Mouse (Mus musculus): ENCODE data around the gene Anxa6. TPM values are rescaled to one million over a fixed set of nuclear protein-coding genes. Genes with fewer than 3 reads are reported as not detected.

Gene Anxa6
- polyA plus RNA-seq, 1 experiment = 93.8 TPM

GRCm38 (mm10) chr11:54944702-54945101 is 88.5 kb downstream of the Anxa6 start:
- no peak for TF ChIP-seq CTCF (IDR thresholded peaks at IDR 0.05; ENCODE audit: extremely low read depth, insufficient read depth, low read length)
- no peak for TF ChIP-seq POLR2A (IDR thresholded peaks at IDR 0.05; ENCODE audit: extremely low read depth, insufficient read depth, low read length)

GRCm38 (mm10) chr11:54940056-54940455 is 93.2 kb downstream of the Anxa6 start:
- H3K4me1 ChIP-seq (ENCODE audit: control insufficient read depth, insufficient read depth, low read length) = no peaks in the 10 kb centered on the region; the same call in 1 of the 2 replicates
- TF ChIP-seq CTCF (IDR thresholded peaks at IDR 0.05; ENCODE audit: extremely low read depth, insufficient read depth, low read length) = no peak
- no peak overlapping the region for H3K4me3 ChIP-seq (ENCODE audit: insufficient read depth, low read length)
- no peak overlapping the region for H3K27ac ChIP-seq (ENCODE audit: insufficient read depth, low read length)

More at GRCm38 (mm10) chr11:54944702-54945101, 88.5 kb downstream of the Anxa6 start:
- no peaks in the 10 kb centered on the region; the same call in 1 of the 2 replicates for H3K4me1 ChIP-seq (ENCODE audit: control insufficient read depth, insufficient read depth, low read length)
- no peak overlapping the region for H3K27ac ChIP-seq (ENCODE audit: insufficient read depth, low read length)
- no peak overlapping the region for H3K4me3 ChIP-seq (ENCODE audit: insufficient read depth, low read length)

GRCm38 (mm10) chr11:54939501-54939900 is 93.7 kb downstream of the Anxa6 start:
- no peaks in the 10 kb centered on the region; the same call in 1 of the 2 replicates for H3K4me1 ChIP-seq (ENCODE audit: control insufficient read depth, insufficient read depth, low read length)
- TF ChIP-seq POLR2A (IDR thresholded peaks at IDR 0.05; ENCODE audit: extremely low read depth, insufficient read depth, low read length) = no peak
- TF ChIP-seq CTCF (IDR thresholded peaks at IDR 0.05; ENCODE audit: extremely low read depth, insufficient read depth, low read length) = no peak
- H3K27ac ChIP-seq (ENCODE audit: insufficient read depth, low read length) = no peak overlapping the region
- no peak overlapping the region for H3K4me3 ChIP-seq (ENCODE audit: insufficient read depth, low read length)

- no peak for TF ChIP-seq CTCF (IDR thresholded peaks at IDR 0.05; ENCODE audit: extremely low read depth, insufficient read depth, low read length)
- no peak for TF ChIP-seq POLR2A (IDR thresholded peaks at IDR 0.05; ENCODE audit: extremely low read depth, insufficient read depth, low read length)
Observed at GRCm38 (mm10) chr11:54936771-54937140, 96.5 kb downstream of the Anxa6 start.

GRCm38 (mm10) chr11:54936035-54936770 is 97.0 kb downstream of the Anxa6 start:
- TF ChIP-seq POLR2A (IDR thresholded peaks at IDR 0.05; ENCODE audit: extremely low read depth, insufficient read depth, low read length) (no peak), CTCF (IDR thresholded peaks at IDR 0.05; ENCODE audit: extremely low read depth, insufficient read depth, low read length) (no peak)
- Histone ChIP-seq H3K4me1 (ENCODE audit: control insufficient read depth, insufficient read depth, low read length) (no peaks in the 10 kb centered on the region; the same call in 1 of the 2 replicates), H3K27ac (ENCODE audit: insufficient read depth, low read length) (no peak overlapping the region), H3K4me3 (ENCODE audit: insufficient read depth, low read length) (no peak overlapping the region)

More at GRCm38 (mm10) chr11:54936771-54937140, 96.5 kb downstream of the Anxa6 start:
- Histone ChIP-seq H3K4me1 (ENCODE audit: control insufficient read depth, insufficient read depth, low read length) (no peaks in the 10 kb centered on the region; the same call in 1 of the 2 replicates), H3K4me3 (ENCODE audit: insufficient read depth, low read length) (no peak overlapping the region), H3K27ac (ENCODE audit: insufficient read depth, low read length) (no peak overlapping the region)

GRCm38 (mm10) chr11:54934198-54934597 is 99.0 kb downstream of the Anxa6 start:
- no peak for TF ChIP-seq POLR2A (IDR thresholded peaks at IDR 0.05; ENCODE audit: extremely low read depth, insufficient read depth, low read length)
- no peak for TF ChIP-seq CTCF (IDR thresholded peaks at IDR 0.05; ENCODE audit: extremely low read depth, insufficient read depth, low read length)
- H3K27ac ChIP-seq (ENCODE audit: insufficient read depth, low read length) = no peak overlapping the region
- no peaks in the 10 kb centered on the region for H3K4me1 ChIP-seq (ENCODE audit: control insufficient read depth, insufficient read depth, low read length)
- H3K4me3 ChIP-seq (ENCODE audit: insufficient read depth, low read length) = no peak overlapping the region

- Histone ChIP-seq H3K4me3 (ENCODE audit: insufficient read depth, low read length) (no peak overlapping the region), H3K27ac (ENCODE audit: insufficient read depth, low read length) (no peak overlapping the region), H3K4me1 (ENCODE audit: control insufficient read depth, insufficient read depth, low read length) (no peaks in the 10 kb centered on the region)
- TF ChIP-seq POLR2A (IDR thresholded peaks at IDR 0.05; ENCODE audit: extremely low read depth, insufficient read depth, low read length) (no peak), CTCF (IDR thresholded peaks at IDR 0.05; ENCODE audit: extremely low read depth, insufficient read depth, low read length) (no peak)
Observed at GRCm38 (mm10) chr11:54932540-54932939, 100.7 kb downstream of the Anxa6 start.

- peak; percentile 63 for TF ChIP-seq CTCF (IDR thresholded peaks at IDR 0.05; ENCODE audit: extremely low read depth, insufficient read depth, low read length)
- no peak for TF ChIP-seq POLR2A (IDR thresholded peaks at IDR 0.05; ENCODE audit: extremely low read depth, insufficient read depth, low read length)
- H3K27ac ChIP-seq (ENCODE audit: insufficient read depth, low read length) = no peak overlapping the region
- no peak overlapping the region for H3K4me3 ChIP-seq (ENCODE audit: insufficient read depth, low read length)
- H3K4me1 ChIP-seq (ENCODE audit: control insufficient read depth, insufficient read depth, low read length) = no peaks in the 10 kb centered on the region
Observed at GRCm38 (mm10) chr11:54931405-54932093, 101.7 kb downstream of the Anxa6 start.

GRCm38 (mm10) chr11:54930318-54930979 is 102.8 kb downstream of the Anxa6 start:
- H3K4me1 ChIP-seq (ENCODE audit: control insufficient read depth, insufficient read depth, low read length) = no peaks in the 10 kb centered on the region
- no peak overlapping the region for H3K4me3 ChIP-seq (ENCODE audit: insufficient read depth, low read length)
- H3K27ac ChIP-seq (ENCODE audit: insufficient read depth, low read length) = no peak overlapping the region
- TF ChIP-seq CTCF (IDR thresholded peaks at IDR 0.05; ENCODE audit: extremely low read depth, insufficient read depth, low read length) (peak; percentile 68), POLR2A (IDR thresholded peaks at IDR 0.05; ENCODE audit: extremely low read depth, insufficient read depth, low read length) (no peak)
